Mouse (Mus musculus) heart, embryonic 16.5 days (tissue): ENCODE measurements around the gene Fam118b. TPM values are rescaled to one million over a fixed set of nuclear protein-coding genes. Genes with fewer than 3 reads are reported as not detected.

ENCODE experiments used
- ATAC-seq: fragments of 200-750 bp; cut with Nextera tagmentation; replicated peaks from 2 replicates; pipeline ENCODE4 v1.8.0; 2017; ENCODE audit warnings: moderate number of reproducible peaks; ENCODE audit not compliant: insufficient read depth, low FRiP score; ENCODE audit errors: extremely low read depth
- H3K27ac ChIP-seq: fragments of 300-500 bp; sonication (generic); 2 replicates; pipeline ENCODE4 v1.5.1; 2014; ENCODE audit warnings: mild to moderate bottlenecking, low read length, control low read depth, moderate library complexity
- H3K27me3 ChIP-seq: fragments of 300-500 bp; sonication (generic); 2 replicates; pipeline ENCODE4 v1.6.1; 2014; ENCODE audit warnings: low read length, mixed read lengths; ENCODE audit not compliant: control insufficient read depth, insufficient read depth
- H3K36me3 ChIP-seq: fragments of 300-500 bp; sonication (generic); 2 replicates; pipeline ENCODE4 v1.6.1; 2014; ENCODE audit not compliant: control insufficient read depth, insufficient read depth
- H3K4me1 ChIP-seq: fragments of 300-500 bp; sonication (generic); 2 replicates; pipeline ENCODE4 v1.6.1; 2014; ENCODE audit warnings: low read length, mixed read lengths; ENCODE audit not compliant: control insufficient read depth, insufficient read depth
- H3K4me2 ChIP-seq: fragments of 300-500 bp; sonication (generic); 2 replicates; pipeline ENCODE4 v1.6.1; 2014; ENCODE audit warnings: low read depth, mild to moderate bottlenecking, control low read depth, low read length
- H3K4me3 ChIP-seq: fragments of 300-500 bp; sonication (generic); 2 replicates; pipeline ENCODE4 v1.5.1; 2014; ENCODE audit warnings: mild to moderate bottlenecking, control low read depth, low read length
- H3K9ac ChIP-seq: fragments of 300-500 bp; sonication (generic); 2 replicates; pipeline ENCODE4 v1.6.1; 2014; ENCODE audit warnings: low read length, control low read depth
- H3K9me3 ChIP-seq: fragments of 300-500 bp; sonication (generic); replicated peaks from 2 replicates; pipeline ENCODE4 v1.6.1; 2016; ENCODE audit warnings: low read length; ENCODE audit not compliant: control insufficient read depth
- WGBS: fragments of 180-500 bp; shearing (Covaris S2); extraction: QIAGEN DNeasy Blood & Tissue Kit; methylation state at CpG from one replicate; pipeline ENCODE4 v1.1.7; 2014; 5-methylcytosine and 5-hydroxymethylcytosine counted together
- polyA plus RNA-seq: library from polyadenylated mRNA; unstranded; fragments of >200 nt; fragmentation: Nextera tagmentation; extraction: Ambion mirVana; gene quantifications from 2 replicates; pipeline ENCODE4 v1.2.1, GENCODE M21; 2015

Gene Fam118b
- polyA plus RNA-seq, 1 experiment from 2014 or later: 25.0 TPM

GRCm38 (mm10) chr9:35278451-35278850 is 10.8 kb upstream of the Fam118b start:
- no peak overlapping the region for H3K9ac ChIP-seq
- H3K27me3 ChIP-seq: no peaks in the 10 kb centered on the region
- H3K4me1 ChIP-seq: 0 out of 2 replicates have a peak, but pooled peaks cover 2% of the 10 kb centered on the region
- no peak overlapping the region for H3K4me3 ChIP-seq
- ATAC-seq: no peak
- peaks cover 30% of the 10 kb centered on the region for H3K36me3 ChIP-seq
- H3K4me2 ChIP-seq: no peak overlapping the region
- no peak overlapping the region for H3K27ac ChIP-seq
- 79% methylated on average over 4 of the region's 4 CpGs for WGBS
- no peaks in the 10 kb centered on the region for H3K9me3 ChIP-seq

- no peak for ATAC-seq
- H3K27ac ChIP-seq: no peak overlapping the region
- H3K4me2 ChIP-seq: no peak overlapping the region
- peaks cover 35% of the 10 kb centered on the region for H3K36me3 ChIP-seq
- H3K27me3 ChIP-seq: no peaks in the 10 kb centered on the region
- 0 out of 2 replicates have a peak, but pooled peaks cover 2% of the 10 kb centered on the region for H3K4me1 ChIP-seq
- WGBS: 85% methylated on average over 3 of the region's 3 CpGs
- H3K9me3 ChIP-seq: no peaks in the 10 kb centered on the region
- no peak overlapping the region for H3K4me3 ChIP-seq
- no peak overlapping the region for H3K9ac ChIP-seq
These were observed 10.3 kb upstream of the Fam118b start for GRCm38 (mm10) chr9:35277855-35278365.

GRCm38 (mm10) chr9:35267976-35268715 is 541 bp upstream of the Fam118b start:
- H3K9me3 ChIP-seq: no peaks in the 10 kb centered on the region
- ATAC-seq: peak; percentile 8; the same call in 1 of the 2 replicates
- WGBS: 1% methylated on average over 21 of the region's 21 CpGs
- peak overlapping the region; percentile 67 for H3K4me3 ChIP-seq
- H3K36me3 ChIP-seq: peaks cover 19% of the 10 kb centered on the region
- H3K4me1 ChIP-seq: peaks cover 17% of the 10 kb centered on the region
- H3K4me2 ChIP-seq: peak overlapping the region; percentile 72
- peak overlapping the region; percentile 26 for H3K27ac ChIP-seq
- peak overlapping the region; percentile 74 for H3K9ac ChIP-seq
- no peaks in the 10 kb centered on the region for H3K27me3 ChIP-seq

- WGBS: 54% methylated on average over 3 of the region's 3 CpGs
These were observed 3.1 kb downstream of the Fam118b start for GRCm38 (mm10) chr9:35264509-35264908.

GRCm38 (mm10) chr9:35263431-35263830 is 4.2 kb downstream of the Fam118b start:
- ATAC-seq: no peak
- no peak overlapping the region for H3K27ac ChIP-seq
- no peak overlapping the region for H3K9ac ChIP-seq
- no peaks in the 10 kb centered on the region for H3K9me3 ChIP-seq
- no peaks in the 10 kb centered on the region for H3K27me3 ChIP-seq
- no peaks in the 10 kb centered on the region for H3K36me3 ChIP-seq
- WGBS: 82% methylated on average over 2 of the region's 2 CpGs
- peaks cover 8% of the 10 kb centered on the region for H3K4me1 ChIP-seq
- no peak overlapping the region for H3K4me2 ChIP-seq
- H3K4me3 ChIP-seq: no peak overlapping the region

More at GRCm38 (mm10) chr9:35264509-35264908, 3.1 kb downstream of the Fam118b start:
- Histone ChIP-seq H3K4me2 (no peak overlapping the region), H3K36me3 (no peaks in the 10 kb centered on the region; the same call in 1 of the 2 replicates), H3K27me3 (no peaks in the 10 kb centered on the region), H3K9ac (no peak overlapping the region), H3K9me3 (no peaks in the 10 kb centered on the region), H3K27ac (no peak overlapping the region), H3K4me1 (peaks cover 13% of the 10 kb centered on the region), H3K4me3 (no peak overlapping the region)
- no peak for ATAC-seq

GRCm38 (mm10) chr9:35262418-35262817 is 5.2 kb downstream of the Fam118b start:
- Histone ChIP-seq H3K27me3 (no peaks in the 10 kb centered on the region), H3K9me3 (no peaks in the 10 kb centered on the region), H3K36me3 (no peaks in the 10 kb centered on the region), H3K27ac (no peak overlapping the region), H3K9ac (no peak overlapping the region), H3K4me1 (peaks cover 6% of the 10 kb centered on the region), H3K4me2 (no peak overlapping the region), H3K4me3 (no peak overlapping the region)
- 80% methylated on average over 4 of the region's 4 CpGs for WGBS
- ATAC-seq: no peak

- H3K9ac ChIP-seq: no peak overlapping the region
- H3K4me2 ChIP-seq: no peak overlapping the region
- no peak overlapping the region for H3K4me3 ChIP-seq
- no peak overlapping the region for H3K27ac ChIP-seq
- H3K36me3 ChIP-seq: no peaks in the 10 kb centered on the region
- 59% methylated on average over 7 of the region's 7 CpGs for WGBS
- no peaks in the 10 kb centered on the region for H3K4me1 ChIP-seq
- H3K27me3 ChIP-seq: no peaks in the 10 kb centered on the region
- no peaks in the 10 kb centered on the region for H3K9me3 ChIP-seq
- no peak for ATAC-seq
These were observed 10.2 kb downstream of the Fam118b start for GRCm38 (mm10) chr9:35257365-35257764.

GRCm38 (mm10) chr9:35249476-35249875 is 18.1 kb downstream of the Fam118b start:
- no peak for ATAC-seq
- H3K4me3 ChIP-seq: no peak overlapping the region
- H3K9ac ChIP-seq: no peak overlapping the region
- H3K36me3 ChIP-seq: no peaks in the 10 kb centered on the region
- H3K27me3 ChIP-seq: no peaks in the 10 kb centered on the region
- peaks cover 5% of the 10 kb centered on the region; the same call in 1 of the 2 replicates for H3K4me1 ChIP-seq
- no peak overlapping the region for H3K27ac ChIP-seq
- H3K4me2 ChIP-seq: no peak overlapping the region
- no peaks in the 10 kb centered on the region for H3K9me3 ChIP-seq

- 87% methylated on average over 2 of the region's 2 CpGs for WGBS
- no peak overlapping the region for H3K27ac ChIP-seq
- H3K27me3 ChIP-seq: no peaks in the 10 kb centered on the region
- no peak for ATAC-seq
- H3K4me3 ChIP-seq: no peak overlapping the region
- no peak overlapping the region for H3K9ac ChIP-seq
- no peaks in the 10 kb centered on the region for H3K9me3 ChIP-seq
- H3K4me2 ChIP-seq: no peak overlapping the region
- peaks cover 5% of the 10 kb centered on the region; the same call in 1 of the 2 replicates for H3K4me1 ChIP-seq
- H3K36me3 ChIP-seq: no peaks in the 10 kb centered on the region
These were observed 20.2 kb downstream of the Fam118b start for GRCm38 (mm10) chr9:35247405-35247804.
